Mouse (Mus musculus): ENCODE results near the gene Btg4.

DNA sequence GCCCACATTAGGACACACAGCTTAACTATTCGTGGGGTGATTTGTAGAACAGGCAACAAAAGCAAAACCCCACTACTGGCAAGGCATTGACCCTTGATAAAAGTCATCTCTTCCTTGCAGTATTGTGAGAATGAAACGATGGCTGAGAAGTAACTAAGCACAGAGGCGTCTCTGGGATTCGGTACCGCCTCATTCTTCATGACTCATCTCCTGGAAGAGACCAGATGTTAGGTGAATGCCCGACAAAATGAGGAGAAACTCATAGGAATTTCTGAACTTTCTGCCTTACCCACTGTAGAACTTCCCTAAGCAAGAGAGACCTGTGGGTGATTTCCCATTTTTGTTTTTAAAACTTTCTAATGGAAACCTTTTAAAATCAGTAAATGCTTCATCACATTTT lies 18.6 kb upstream of the Btg4 start:
- TF ChIP-seq CTCF (IDR thresholded peaks at IDR 0.05; ENCODE audit: low read depth) (no peak), EP300 (optimal IDR thresholded peaks at IDR 0.05) (no peak)
